Mouse (Mus musculus): Measurements from ENCODE around the gene Ecel1.

DNA sequence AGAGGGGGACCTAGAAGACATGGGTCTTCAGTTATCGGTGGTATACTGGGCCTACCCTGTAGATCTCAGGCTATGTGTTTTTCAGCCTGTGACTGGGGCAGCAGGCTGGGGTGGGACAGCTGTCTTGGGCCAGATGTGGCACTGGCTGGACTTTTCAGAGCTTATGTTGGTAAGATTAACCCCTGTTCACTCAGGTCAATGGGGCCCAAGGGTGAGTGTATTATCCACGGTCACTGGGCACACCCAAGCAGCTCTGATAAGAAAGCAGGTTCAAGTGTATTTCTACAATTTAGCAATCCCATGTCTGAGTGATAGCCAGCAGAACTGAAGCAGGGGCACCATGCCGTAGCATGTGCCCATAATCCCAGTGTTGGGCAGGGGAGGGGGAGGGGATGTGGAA, 54.2 kb downstream of the Ecel1 start:
- TF ChIP-seq CTCF (IDR thresholded peaks at IDR 0.05; ENCODE audit: low read depth) (no peak), EP300 (IDR thresholded peaks at IDR 0.05; ENCODE audit: low read depth) (no peak)
